Mouse (Mus musculus): ENCODE measurements around the gene Odf2.

DNA sequence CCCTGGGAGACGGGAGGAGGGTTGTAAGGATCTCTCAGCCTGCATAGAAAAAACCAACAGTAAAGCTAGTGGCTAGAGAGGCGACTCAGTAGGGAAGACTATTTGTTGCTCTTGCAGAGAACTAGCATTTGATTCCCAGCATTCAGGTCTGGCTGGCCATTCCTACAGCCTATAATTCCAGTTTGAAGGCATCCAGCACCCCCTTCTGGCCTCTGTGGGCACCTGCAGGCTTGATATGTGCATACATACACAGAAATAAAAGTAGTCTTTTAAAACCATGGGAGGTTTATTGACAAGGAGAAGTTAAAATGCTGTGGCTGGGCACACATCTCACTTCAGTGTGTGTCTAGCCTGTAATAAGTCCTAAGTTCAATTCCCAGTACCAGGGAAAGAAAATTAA is 21.0 kb downstream of the Odf2 start:
- peak; percentile 27; the same call in 1 of the 2 replicates for TF ChIP-seq CTCF (IDR thresholded peaks at IDR 0.05; ENCODE audit: low read depth)
- no peak for TF ChIP-seq EP300 (IDR thresholded peaks at IDR 0.05; ENCODE audit: low read depth)
